Mouse (Mus musculus): ENCODE measurements around the gene Cwc27.

Gene Cwc27

DNA sequence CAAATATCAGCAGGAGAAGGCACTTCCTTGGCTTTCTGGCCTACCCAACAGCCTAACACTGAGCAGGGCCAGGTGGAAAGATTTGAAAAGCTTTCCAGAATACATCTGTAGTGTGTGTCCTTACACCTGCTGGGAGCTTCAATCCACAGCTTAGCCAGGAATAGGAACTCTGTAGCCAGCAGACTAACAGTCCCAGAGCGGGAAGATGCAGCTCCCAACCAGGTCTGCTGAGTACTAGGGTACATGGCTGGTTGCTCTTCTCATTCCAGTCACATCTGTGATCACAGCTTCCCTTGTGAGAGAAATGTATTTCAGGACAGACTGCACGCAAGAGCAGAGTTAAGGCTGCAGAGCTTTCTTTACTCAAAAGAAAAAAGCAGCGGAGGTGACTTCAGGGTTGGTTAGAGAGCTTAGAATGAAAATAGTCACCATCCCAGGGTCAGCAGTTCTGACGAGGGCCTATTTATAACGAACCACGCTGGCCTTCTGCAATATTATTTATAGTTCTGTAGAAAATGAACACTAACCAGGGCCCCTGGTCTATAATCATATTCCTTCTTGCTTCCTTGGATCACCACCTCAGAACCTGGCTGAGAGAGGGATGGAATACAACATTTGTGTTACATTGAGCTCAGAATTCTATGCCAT lies 171.0 kb downstream of the Cwc27 start:
- DNase-seq (ENCODE audit: low spot score in 2 of 2) = no peak

DNA sequence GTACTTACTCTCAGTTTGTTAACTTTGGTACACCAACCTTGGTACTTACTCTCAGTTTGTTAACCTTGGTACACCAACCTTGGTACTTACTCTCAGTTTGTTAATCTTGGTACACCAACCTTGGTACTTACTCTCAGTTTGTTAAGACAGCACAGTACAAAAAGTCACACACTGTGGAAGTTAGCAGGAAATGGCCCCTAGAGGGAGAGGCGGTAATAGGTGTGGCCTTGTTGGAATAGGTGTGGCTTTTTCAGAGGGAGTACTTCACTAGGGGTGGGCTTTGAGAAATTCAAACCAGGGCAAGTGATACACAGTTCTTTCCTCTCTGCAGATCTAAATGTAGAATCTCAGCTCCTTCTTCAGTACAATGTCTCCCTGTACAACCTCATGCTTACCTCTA lies 172.8 kb downstream of the Cwc27 start:
- no peak for DNase-seq (ENCODE audit: low spot score in 2 of 2)

DNA sequence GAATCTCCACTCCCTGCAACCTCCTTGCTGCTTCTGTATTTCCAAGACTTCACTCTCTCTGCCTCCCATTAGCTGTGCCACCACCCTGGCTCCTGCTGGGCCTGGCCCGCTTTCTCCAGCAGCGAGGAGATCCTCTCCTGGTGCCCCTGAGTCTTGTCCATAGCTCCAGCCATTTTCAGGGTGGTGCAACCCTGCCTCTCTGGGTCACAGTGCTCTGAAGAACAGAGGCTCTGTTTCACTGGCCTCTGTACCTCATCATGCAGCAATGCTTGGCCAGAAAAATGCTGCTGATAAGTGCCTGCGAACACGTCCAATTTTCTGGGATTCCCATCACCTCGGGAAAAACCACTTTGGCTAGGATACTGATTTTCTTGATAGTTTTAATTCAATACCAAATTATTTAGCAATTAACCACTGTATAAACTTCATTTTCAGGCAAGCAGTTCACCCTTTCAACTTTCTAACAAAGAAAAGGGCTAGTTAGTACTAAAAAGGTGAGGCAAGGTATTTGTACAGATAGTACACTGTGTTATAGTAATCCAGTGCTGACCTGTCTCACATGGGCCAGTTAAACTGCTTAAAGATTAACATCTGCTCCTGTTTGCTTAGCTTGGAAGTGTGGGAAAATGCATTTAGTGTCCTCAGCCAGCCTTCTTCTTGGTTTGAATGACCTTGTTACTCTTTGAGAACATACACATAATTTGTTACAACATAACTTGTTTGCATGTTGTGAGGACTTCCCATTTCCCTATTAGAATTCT lies 176.1 kb downstream of the Cwc27 start:
- no peak for DNase-seq (ENCODE audit: low spot score in 2 of 2)

DNA sequence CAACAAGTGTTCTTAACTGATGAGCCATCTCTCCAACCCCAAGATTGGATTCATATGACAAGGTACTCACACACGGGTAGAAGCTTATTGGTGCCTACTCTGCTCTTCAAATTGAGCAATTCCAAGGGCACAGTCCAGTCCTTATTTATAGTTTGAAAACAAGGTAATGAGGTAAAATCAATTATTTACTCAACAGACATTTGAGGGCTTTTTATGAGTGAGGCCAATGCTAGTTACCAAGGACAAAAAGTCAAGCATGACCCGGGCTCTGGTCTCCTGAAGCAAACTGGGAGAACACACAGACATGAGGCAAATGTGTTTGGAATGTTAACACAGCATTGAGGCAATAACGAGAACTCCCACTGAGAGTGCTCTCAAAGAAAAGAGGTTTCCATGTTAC lies 178.0 kb downstream of the Cwc27 start:
- DNase-seq (ENCODE audit: low spot score in 2 of 2) = no peak

DNA sequence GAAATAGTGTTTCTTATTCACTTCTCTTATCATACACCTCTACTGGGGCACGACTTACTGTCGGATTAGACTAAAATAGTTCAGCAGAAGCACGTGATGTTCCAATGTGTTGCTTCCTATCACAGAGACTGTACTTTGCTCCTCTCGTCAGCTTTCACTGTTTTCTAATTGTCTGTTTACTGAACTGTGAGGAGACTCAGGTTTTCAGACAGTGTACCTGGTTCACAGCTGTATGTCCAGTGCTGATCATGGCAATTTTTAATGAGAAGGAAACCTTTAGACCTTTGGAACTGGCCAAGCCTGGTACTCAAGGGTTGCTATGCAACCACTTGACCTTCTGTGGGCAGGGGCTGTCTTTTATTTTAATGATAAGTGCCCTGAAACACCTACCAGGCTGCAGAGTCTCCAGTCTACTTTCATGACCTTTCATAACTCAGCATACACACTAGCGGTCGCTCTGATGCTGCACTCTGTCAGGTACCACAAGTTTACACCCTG lies 180.9 kb downstream of the Cwc27 start:
- no peak for DNase-seq (ENCODE audit: low spot score in 2 of 2)

DNA sequence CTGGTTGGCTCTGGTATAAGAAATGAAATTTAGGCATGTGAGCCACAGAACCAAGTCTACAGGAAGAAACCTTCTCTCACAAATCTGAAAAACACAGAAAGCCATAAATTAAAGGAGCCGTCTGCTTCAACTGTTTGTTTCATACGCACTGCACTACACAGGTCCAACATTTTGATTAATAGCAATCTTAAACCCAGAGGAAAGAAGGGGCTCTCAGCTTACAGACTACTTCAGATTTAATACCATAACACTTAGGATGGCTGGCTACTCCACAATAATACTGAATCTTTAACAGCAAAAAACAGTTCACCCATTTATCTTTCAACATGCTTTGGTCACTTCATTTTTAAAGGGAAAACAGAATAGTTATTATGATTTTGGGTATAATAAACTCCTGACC lies 182.2 kb downstream of the Cwc27 start:
- DNase-seq (ENCODE audit: low spot score in 2 of 2) = no peak

DNA sequence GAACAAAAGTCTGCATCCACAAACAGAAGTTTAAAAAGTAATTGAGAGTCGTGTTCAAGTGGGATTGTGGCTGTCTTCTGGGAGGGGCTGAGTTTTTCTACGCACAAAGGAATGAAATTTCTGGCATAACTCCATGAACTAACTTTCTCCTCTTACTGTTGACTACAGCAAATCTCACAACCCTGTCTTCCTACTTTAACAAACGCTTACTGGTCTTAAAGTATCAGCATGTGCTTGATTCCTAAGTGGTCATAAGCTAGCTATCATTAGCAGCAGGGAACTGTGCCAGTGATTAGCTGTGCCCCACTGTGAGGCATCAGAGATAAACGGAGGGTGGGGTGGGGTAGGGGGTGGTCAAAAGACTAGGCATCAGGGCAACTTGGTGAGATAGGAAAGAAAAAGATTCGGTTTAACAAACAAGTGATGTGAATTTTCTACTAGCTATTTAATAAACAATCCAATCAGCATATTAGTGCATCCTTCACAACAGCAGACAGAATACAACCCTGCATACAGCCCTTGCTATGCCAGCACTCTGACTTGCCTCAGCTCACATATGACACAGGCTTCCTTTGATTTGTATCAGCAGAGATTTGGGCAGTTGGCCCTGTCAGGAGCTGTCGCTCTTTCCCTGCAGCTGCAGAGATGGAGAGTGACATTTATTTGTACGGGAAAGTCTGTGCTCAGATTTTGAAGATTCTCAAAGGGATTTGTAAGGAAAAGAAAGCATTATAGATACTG lies 184.3 kb downstream of the Cwc27 start:
- no peak for DNase-seq (ENCODE audit: low spot score in 2 of 2)

DNA sequence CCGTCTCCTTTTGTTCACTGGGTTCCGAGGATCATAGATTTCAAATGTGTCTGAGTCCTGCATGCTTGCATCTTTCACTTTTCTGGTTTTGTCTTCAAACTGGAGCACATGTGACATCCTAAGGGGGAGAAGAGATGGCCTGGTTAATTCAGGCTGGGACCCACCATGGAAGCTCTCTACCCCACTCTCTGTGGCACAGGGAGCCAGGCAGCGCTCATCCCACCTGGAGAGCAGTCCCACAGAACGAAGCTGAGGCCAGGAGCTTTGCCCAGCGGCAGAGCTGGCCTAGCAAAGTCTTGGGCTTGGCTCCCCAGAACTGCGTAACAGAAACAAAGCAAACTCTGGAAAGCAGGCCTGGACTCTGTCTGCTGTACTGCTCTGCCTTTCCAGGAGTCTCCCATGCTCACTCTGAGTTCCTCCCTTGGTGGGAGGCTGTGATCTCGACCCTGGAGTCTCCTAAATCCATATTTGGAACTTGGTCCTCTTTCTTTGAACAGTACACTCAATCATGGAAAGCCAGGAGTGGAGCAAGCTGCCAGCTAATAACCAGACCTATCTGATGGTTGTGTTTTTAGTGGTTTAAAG lies 185.2 kb downstream of the Cwc27 start:
- no peak for DNase-seq (ENCODE audit: low spot score in 2 of 2)

DNA sequence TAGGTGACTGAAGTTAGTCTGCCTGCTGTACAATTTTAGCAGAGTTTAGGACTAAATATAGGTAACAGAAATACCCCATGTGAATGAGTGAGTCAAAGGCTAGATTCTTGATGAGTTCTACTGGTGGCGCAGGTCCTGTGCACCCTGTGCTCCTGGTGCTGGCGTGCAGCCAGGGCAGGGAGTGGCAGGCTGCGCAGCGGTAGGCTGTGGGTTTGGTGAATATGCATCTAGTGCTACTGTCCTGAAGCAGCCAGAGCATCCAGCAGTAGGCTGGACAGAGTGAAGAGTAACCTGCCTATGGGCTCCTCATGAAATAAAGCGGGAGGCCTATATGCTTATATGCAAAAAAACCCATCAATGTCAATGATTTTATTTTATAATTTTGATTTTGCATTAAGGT lies 186.1 kb downstream of the Cwc27 start:
- DNase-seq (ENCODE audit: low spot score in 2 of 2) = no peak

DNA sequence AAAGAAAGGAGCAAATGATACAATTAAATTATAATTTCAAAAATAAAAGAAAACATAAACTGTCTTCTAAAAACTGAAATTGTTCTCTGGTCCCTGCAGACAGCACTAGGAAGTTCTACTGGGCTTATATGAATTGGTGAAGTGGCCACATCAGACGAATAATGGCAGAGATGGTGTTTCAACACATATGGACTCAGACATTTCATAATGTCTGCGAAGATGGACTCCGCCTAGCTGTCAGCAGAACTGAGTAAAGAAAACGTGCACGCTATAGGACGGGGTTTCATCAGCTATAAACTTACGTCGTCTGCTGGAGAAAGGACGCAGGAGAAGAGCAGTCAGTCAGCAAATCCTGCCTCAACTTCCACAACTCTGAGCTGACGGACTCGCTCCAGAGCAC lies 187.3 kb downstream of the Cwc27 start:
- no peak for DNase-seq (ENCODE audit: low spot score in 2 of 2)

DNA sequence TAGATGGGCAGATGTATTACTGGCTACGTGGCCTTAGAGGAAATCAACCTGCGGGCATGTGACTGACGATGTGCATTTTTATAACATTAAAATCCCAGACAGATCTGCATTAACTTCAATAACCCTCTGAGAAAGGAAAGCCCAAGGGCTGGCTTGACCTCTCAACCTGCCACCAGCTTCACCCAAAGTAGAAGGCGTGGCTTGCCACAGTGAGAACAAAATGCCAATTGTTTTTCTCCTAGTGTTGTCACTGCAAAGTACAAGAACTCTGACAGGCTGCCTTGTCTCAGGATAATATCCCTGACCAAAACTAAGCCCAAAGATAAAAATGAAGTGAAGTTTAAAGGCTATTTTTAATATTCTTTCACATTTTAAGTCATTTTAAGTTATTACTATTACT lies 188.9 kb downstream of the Cwc27 start:
- no peak for DNase-seq (ENCODE audit: low spot score in 2 of 2)

DNA sequence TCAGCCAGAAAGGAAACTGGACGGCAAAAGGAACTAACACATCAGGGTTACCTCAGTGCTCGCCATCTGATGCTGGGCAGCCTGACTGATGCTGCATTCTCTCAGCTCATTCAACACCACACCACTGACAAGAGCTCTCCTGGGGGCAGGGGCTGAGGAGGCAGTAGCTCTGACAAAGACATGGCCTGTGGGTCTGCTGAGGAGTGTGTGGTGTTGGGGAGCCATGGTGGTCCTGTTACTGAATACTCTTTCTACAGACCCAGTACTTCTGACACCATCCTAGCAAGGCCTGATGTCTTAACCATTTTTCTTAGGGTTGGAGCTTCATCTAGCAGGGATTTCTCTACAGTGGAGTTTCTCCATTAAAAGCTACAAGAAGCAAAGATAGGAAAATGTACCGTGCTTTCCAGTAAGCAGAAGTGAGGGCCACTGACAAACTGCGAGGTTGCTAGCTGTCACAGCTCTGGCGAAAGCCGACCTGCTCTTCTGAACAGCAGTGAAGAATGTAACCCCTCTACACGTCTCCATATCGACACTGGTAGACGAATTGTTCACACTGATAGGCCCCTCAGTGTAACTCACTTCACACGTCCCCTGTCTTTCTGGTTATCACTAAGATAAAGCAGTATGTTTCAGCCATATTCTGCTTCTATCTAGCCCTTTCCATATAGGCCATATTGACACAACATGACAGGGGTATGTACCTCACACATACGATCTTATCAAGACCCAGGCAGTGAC lies 189.6 kb downstream of the Cwc27 start:
- DNase-seq (ENCODE audit: low spot score in 2 of 2) = no peak

DNA sequence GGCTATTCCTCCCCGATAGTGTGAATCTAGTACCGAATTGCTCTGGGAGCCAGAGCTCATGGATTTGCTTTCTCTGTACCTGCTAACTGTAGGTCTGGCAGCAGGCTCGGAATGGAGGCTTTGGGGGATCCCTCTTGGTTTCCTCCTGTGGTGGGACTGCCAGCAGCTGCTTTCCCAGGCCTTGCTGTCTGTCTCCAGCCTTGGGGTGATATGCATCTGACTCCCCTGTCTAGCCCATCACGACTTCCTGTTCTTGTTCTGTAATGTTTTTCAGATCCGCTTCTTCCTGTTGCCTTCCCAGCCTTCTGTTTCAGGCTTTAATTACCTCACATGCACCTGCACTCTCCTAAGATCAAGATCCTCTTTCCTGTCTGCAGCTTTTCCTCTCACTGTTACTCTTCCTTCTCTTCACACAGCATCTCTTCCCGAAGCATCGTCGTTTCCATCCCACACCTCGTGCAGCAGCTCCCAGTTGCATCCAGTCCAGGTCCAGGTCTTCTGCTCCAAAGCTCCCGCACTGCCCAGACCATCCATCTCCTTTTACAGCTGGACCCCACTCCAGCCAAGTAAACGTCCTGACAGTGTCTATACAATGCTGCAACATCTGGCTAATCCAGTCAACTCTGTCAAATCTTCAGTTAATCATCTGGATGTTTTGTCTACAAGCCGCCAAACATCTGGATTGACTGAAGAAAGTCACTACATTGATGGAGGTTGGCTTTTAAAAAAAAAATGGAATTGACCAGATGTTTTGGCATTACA lies 193.6 kb downstream of the Cwc27 start:
- no peak for DNase-seq (ENCODE audit: low spot score in 2 of 2)

DNA sequence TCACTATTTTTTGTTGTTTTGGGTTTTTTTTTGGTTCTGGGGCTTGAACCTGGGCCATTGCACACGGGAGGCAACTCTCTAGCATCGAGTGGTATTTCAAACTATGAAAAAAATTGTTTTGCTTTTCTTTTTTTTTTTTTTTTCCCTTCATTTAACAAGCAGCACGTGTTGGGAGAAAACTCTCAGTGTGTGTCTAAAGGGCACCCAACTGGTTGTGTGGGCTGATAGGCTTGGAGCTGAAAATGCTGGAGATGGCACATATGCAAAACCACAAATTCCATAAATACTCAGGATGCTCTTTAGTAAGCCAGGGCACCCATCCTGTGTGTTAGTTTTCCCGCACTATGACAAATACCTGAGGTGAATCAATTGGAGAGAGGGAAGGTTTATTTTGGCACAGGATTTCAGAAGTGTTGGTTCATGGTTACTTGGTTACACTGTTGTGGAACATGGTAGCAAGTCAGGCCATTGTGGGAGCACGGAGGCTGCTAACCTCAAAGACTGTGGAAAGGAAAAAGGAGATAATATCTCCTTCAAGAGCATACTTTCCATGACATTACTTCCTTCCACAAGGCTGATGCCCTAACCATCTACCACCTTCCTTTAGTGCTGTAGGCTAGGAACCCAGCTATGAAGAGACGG lies 194.7 kb downstream of the Cwc27 start:
- DNase-seq (ENCODE audit: low spot score in 2 of 2) = no peak

DNA sequence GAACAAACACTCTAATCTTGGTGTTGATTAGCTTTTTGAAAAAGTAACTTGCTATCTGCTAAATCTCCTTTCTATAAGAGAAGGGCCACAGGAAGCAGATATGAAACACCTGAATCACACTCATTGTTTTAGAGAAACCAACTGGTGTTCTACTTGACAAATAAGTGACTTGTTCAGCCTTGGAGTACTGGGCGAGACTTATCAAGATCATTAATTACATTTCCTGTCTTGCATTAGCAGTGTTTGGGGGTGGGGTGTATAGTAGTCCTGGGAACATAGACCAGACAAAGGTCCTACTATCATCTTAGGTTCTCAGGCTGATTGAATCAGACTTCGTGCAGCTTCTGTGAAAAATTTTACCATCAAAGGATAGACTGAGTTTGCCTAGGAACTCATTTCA lies 196.5 kb downstream of the Cwc27 start:
- DNase-seq (ENCODE audit: low spot score in 2 of 2) = no peak

DNA sequence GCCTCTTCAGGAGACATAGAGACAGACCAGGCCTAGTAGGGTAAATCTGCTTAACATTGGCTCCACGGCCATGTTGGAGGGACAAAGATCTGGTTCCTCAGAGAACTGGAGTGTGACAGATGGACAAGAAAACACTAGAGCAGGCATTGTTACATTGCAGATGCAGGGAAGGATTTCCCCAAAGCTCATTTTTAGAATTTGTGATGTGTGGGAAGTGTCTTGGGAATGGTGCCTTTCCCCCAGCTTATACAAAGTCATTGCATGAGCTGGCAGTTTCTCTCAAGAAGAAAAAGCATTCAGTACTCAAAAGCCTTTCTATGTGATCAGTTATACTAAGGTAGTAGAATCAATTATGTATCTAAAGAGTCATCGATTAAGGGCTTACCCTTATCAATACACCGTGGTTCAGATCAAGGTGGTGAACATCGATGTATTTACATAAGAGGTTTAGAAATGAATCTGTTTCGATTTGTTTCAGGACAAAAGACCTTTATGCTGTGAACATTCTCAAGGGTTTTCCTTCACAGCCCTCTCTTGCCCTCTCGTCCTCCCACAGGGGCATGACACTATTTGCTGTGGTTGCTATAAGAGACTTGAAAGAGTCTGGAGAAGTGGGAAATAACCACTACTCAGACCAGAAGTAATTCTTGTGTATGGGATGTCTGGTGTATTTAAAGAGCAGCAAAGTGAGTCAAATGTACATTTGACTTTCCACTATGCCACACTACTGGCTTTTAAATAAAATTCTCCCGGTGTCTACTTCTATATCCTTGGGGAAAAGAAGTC lies 197.2 kb downstream of the Cwc27 start:
- DNase-seq (ENCODE audit: low spot score in 2 of 2) = no peak

DNA sequence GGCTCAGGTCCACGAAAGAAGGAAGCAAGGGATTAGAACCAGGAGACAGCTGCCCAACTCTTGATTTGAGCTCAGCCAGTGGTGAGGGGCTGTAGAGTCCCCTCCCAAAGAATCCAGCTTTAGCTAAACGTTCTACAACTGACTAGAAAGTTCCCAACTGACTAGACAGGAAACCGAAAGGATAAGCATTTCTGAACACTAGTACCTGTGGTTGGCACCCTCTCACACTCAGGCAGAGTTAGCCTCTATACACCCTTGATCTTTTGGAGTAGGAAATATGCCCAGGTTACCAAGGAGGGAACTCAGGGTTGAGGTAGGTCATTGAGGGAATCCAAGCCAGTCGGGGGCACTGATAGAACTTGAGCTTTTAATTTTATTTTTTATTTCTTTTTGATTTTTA lies 199.7 kb downstream of the Cwc27 start:
- no peak for DNase-seq (ENCODE audit: low spot score in 2 of 2)

DNA sequence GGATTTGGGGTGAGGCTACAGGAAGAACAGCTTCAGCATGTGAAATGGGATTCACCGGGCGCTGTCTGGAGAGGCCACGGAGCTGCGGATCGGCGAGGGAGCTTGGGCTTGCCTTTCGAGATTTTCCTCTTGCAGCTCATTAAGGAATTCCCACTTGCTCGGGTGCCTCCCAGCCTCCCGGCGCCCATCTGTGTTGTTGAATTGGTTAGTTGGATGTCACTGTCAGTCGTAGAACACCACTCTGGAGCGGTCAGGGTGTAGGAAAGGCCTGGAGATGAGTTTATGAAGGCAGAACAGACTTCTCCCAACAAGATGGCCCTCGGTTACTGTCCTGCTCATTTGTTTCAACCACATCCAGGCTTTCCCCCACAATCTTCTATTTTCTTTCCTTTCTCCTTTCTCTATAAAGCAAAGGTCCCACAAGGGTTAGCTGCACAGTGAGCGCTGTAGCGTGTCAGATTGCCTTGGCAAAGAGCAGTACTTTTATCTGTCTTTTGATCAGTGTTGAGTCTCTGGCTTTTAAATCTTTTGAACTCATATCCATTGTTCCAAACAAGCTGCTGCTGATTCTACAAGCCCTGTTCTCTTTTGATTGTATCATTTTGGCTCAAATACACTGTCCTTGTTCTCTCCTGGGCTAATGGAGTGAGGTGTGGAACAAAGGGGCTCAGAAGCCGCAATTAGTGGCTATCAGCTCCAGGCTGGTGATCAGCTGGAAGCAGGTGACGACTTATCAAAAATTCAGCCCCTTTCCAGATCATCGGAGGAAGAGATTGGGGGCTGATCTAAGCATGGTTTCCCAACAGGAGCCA lies 200.7 kb downstream of the Cwc27 start:
- DNase-seq (ENCODE audit: low spot score in 2 of 2) = no peak

DNA sequence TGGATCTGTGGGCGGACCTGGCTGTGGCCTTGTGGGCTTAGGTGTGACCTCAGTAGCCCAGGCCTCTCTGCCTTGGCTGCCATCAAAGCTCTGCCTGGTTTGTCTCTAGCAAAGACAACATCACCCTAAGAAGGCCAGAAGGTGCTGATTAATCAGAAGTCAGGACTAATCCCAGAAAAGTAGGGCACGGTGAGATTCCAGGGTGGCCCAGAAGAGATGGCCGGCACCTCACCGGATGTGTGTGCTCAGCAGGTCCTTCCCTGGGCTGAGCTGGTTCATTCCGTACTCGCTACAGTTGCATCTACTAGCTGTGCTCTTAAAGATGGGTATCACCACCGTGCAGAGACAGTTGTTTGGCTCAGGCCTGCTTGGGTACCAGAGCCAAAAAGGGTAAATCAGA lies 201.8 kb downstream of the Cwc27 start:
- DNase-seq (ENCODE audit: low spot score in 2 of 2) = no peak
